Mouse (Mus musculus) intestine, embryonic 14.5 days (tissue): ENCODE results near the gene Ing2. TPM values are rescaled to one million over a fixed set of nuclear protein-coding genes. Genes with fewer than 3 reads are reported as not detected.

Experiments used
- ATAC-seq: fragments of 200-750 bp; cut with Nextera tagmentation; replicated peaks from 2 replicates; pipeline ENCODE4 v1.8.0; 2017; ENCODE audit warnings: low read depth, moderate number of reproducible peaks, moderate TSS enrichment, moderate library complexity; ENCODE audit not compliant: low FRiP score, low TSS enrichment
- DNase-seq: peaks from one replicate; pipeline ENCODE4 v3.0.0-alpha.2; 2018; ENCODE audit warnings: low spot score
- H3K27ac ChIP-seq: fragments of 300-500 bp; sonication (generic); 2 replicates; pipeline ENCODE4 v1.5.1; 2014; ENCODE audit warnings: low read depth, mild to moderate bottlenecking, control low read depth
- H3K27me3 ChIP-seq: fragments of 300-500 bp; sonication (generic); replicated peaks from 2 replicates; pipeline ENCODE4 v1.6.1; 2014; ENCODE audit warnings: low read length, control low read depth; ENCODE audit not compliant: control insufficient read depth, insufficient read depth
- H3K36me3 ChIP-seq: fragments of 300-500 bp; sonication (generic); 2 replicates; pipeline ENCODE4 v1.6.1; 2014; ENCODE audit warnings: low read length, control low read depth; ENCODE audit not compliant: control insufficient read depth, insufficient read depth
- H3K4me1 ChIP-seq: fragments of 300-500 bp; sonication (generic); replicated peaks from 2 replicates; pipeline ENCODE4 v1.6.1; 2014; ENCODE audit warnings: low read length, control low read depth, mixed read lengths; ENCODE audit not compliant: control insufficient read depth, insufficient read depth
- H3K4me2 ChIP-seq: fragments of 300-500 bp; sonication (generic); 2 replicates; pipeline ENCODE4 v1.6.1; 2014; ENCODE audit warnings: low read length
- H3K4me3 ChIP-seq: fragments of 300-500 bp; sonication (generic); 2 replicates; pipeline ENCODE4 v1.5.1; 2014; ENCODE audit warnings: low read depth, low read length, control low read depth, mixed read lengths
- H3K9ac ChIP-seq: fragments of 300-500 bp; sonication (generic); 2 replicates; pipeline ENCODE4 v1.6.1; 2014; ENCODE audit warnings: mild to moderate bottlenecking, low read length
- H3K9me3 ChIP-seq: fragments of 300-500 bp; sonication (generic); 2 replicates; pipeline ENCODE4 v1.6.1; 2016; ENCODE audit warnings: low read length, control low read depth; ENCODE audit not compliant: control insufficient read depth
- WGBS: fragments of 180-500 bp; shearing (Covaris S2); extraction: QIAGEN DNeasy Blood & Tissue Kit; methylation state at CpG from one replicate; pipeline ENCODE4 v1.1.7; 2014; 5-methylcytosine and 5-hydroxymethylcytosine counted together
- polyA plus RNA-seq: library from polyadenylated mRNA; unstranded; fragments of >200 nt; fragmentation: Nextera tagmentation; extraction: Ambion mirVana; gene quantifications from 2 replicates; pipeline ENCODE4 v1.2.1, GENCODE M21; 2014

Ing2 gene
- polyA plus RNA-seq, 1 experiment from 2014 or later: 14.3 TPM

- H3K36me3 ChIP-seq: peaks cover 27% of the 10 kb centered on the region
- no peaks in the 10 kb centered on the region for H3K27me3 ChIP-seq
- no peak overlapping the region for H3K4me2 ChIP-seq
- no peak overlapping the region for H3K9ac ChIP-seq
- H3K9me3 ChIP-seq: no peaks in the 10 kb centered on the region
- H3K4me3 ChIP-seq: no peak overlapping the region
- H3K27ac ChIP-seq: no peak overlapping the region
- no peaks in the 10 kb centered on the region for H3K4me1 ChIP-seq
- DNase-seq: no peak
- ATAC-seq: no peak
- WGBS: 86% methylated on average over 8 of the region's 8 CpGs
Measured at GRCm38 (mm10) chr8:47664231-47664785, 11.0 kb downstream of the Ing2 start.

- no peak for ATAC-seq
- Histone ChIP-seq H3K27me3 (no peaks in the 10 kb centered on the region), H3K4me1 (no peaks in the 10 kb centered on the region), H3K4me3 (no peak overlapping the region), H3K4me2 (no peak overlapping the region), H3K9ac (no peak overlapping the region), H3K9me3 (no peaks in the 10 kb centered on the region), H3K36me3 (peaks cover 19% of the 10 kb centered on the region), H3K27ac (no peak overlapping the region)
- 83% methylated on average over 5 of the region's 5 CpGs for WGBS
- DNase-seq: no peak
Measured at GRCm38 (mm10) chr8:47663201-47663600, 12.2 kb downstream of the Ing2 start.

GRCm38 (mm10) chr8:47662716-47663115 lies 12.6 kb downstream of the Ing2 start:
- DNase-seq: no peak
- H3K9ac ChIP-seq: no peak overlapping the region
- no peak overlapping the region for H3K27ac ChIP-seq
- 87% methylated on average over 5 of the region's 5 CpGs for WGBS
- no peaks in the 10 kb centered on the region for H3K9me3 ChIP-seq
- H3K4me1 ChIP-seq: no peaks in the 10 kb centered on the region
- no peak overlapping the region for H3K4me3 ChIP-seq
- no peak for ATAC-seq
- no peak overlapping the region for H3K4me2 ChIP-seq
- H3K36me3 ChIP-seq: peaks cover 14% of the 10 kb centered on the region
- H3K27me3 ChIP-seq: no peaks in the 10 kb centered on the region

- H3K4me1 ChIP-seq: no peaks in the 10 kb centered on the region
- DNase-seq (no peak), ATAC-seq (no peak)
- H3K27ac ChIP-seq: no peak overlapping the region
- no peak overlapping the region for H3K9ac ChIP-seq
- no peaks in the 10 kb centered on the region for H3K36me3 ChIP-seq
- H3K4me3 ChIP-seq: no peak overlapping the region
- no peaks in the 10 kb centered on the region for H3K9me3 ChIP-seq
- no peak overlapping the region for H3K4me2 ChIP-seq
- no peaks in the 10 kb centered on the region for H3K27me3 ChIP-seq
- WGBS: 92% methylated on average over 7 of the region's 7 CpGs
Measured at GRCm38 (mm10) chr8:47660394-47660793, 15.0 kb downstream of the Ing2 start.

- Histone ChIP-seq H3K9me3 (no peaks in the 10 kb centered on the region), H3K4me2 (no peak overlapping the region), H3K4me1 (no peaks in the 10 kb centered on the region), H3K36me3 (no peaks in the 10 kb centered on the region), H3K9ac (no peak overlapping the region), H3K27ac (no peak overlapping the region), H3K27me3 (no peaks in the 10 kb centered on the region), H3K4me3 (no peak overlapping the region)
- 92% methylated on average over 4 of the region's 5 CpGs for WGBS
- DNase-seq: no peak
- no peak for ATAC-seq
Measured at GRCm38 (mm10) chr8:47659463-47659862, 15.9 kb downstream of the Ing2 start.

GRCm38 (mm10) chr8:47654406-47654805 lies 20.9 kb downstream of the Ing2 start:
- no peak overlapping the region for H3K9ac ChIP-seq
- 53% methylated on average over 3 of the region's 3 CpGs for WGBS
- H3K4me1 ChIP-seq: no peaks in the 10 kb centered on the region
- H3K27me3 ChIP-seq: no peaks in the 10 kb centered on the region
- no peak for DNase-seq
- no peak overlapping the region for H3K4me3 ChIP-seq
- H3K4me2 ChIP-seq: no peak overlapping the region
- H3K27ac ChIP-seq: no peak overlapping the region
- ATAC-seq: no peak
- H3K36me3 ChIP-seq: no peaks in the 10 kb centered on the region
- no peaks in the 10 kb centered on the region for H3K9me3 ChIP-seq

- H3K4me2 ChIP-seq: no peak overlapping the region
- ATAC-seq: no peak
- no peak overlapping the region for H3K27ac ChIP-seq
Measured at GRCm38 (mm10) chr8:47652737-47653076, 22.6 kb downstream of the Ing2 start.

GRCm38 (mm10) chr8:47651913-47652736 lies 23.2 kb downstream of the Ing2 start:
- Histone ChIP-seq H3K36me3 (no peaks in the 10 kb centered on the region), H3K4me2 (no peak overlapping the region), H3K27ac (no peak overlapping the region), H3K27me3 (no peaks in the 10 kb centered on the region), H3K9me3 (no peaks in the 10 kb centered on the region), H3K9ac (no peak overlapping the region), H3K4me3 (no peak overlapping the region), H3K4me1 (no peaks in the 10 kb centered on the region)
- DNase-seq (peak; percentile 60), ATAC-seq (0 out of 2 replicates have a peak, but pooled peaks have one; percentile 47)
- WGBS: 76% methylated on average over 13 of the region's 13 CpGs

More at GRCm38 (mm10) chr8:47652737-47653076, 22.6 kb downstream of the Ing2 start:
- Histone ChIP-seq H3K9me3 (no peaks in the 10 kb centered on the region), H3K4me3 (no peak overlapping the region), H3K27me3 (no peaks in the 10 kb centered on the region), H3K4me1 (no peaks in the 10 kb centered on the region), H3K9ac (no peak overlapping the region), H3K36me3 (no peaks in the 10 kb centered on the region)
- no peak for DNase-seq
- WGBS: 64% methylated on average over 3 of the region's 3 CpGs

GRCm38 (mm10) chr8:47650853-47651252 lies 24.5 kb downstream of the Ing2 start:
- ATAC-seq: no peak
- WGBS: 33% methylated on average over 4 of the region's 4 CpGs
- H3K27me3 ChIP-seq: no peaks in the 10 kb centered on the region

More at GRCm38 (mm10) chr8:47650853-47651252, 24.5 kb downstream of the Ing2 start:
- H3K36me3 ChIP-seq: no peaks in the 10 kb centered on the region
- no peak overlapping the region for H3K4me3 ChIP-seq
- no peaks in the 10 kb centered on the region for H3K9me3 ChIP-seq
- H3K4me2 ChIP-seq: no peak overlapping the region
- H3K27ac ChIP-seq: no peak overlapping the region
- H3K4me1 ChIP-seq: no peaks in the 10 kb centered on the region
- no peak for DNase-seq
- H3K9ac ChIP-seq: no peak overlapping the region
